Mouse (Mus musculus): ENCODE data around the gene Nuak2. TPM values are rescaled to one million over a fixed set of nuclear protein-coding genes. Genes with fewer than 3 reads are reported as not detected.

Nuak2 gene
- polyA plus RNA-seq, 1 experiment from 2014 or later = 4.6 TPM

- Histone ChIP-seq H3K4me3 (ENCODE audit: low read length) (no peak overlapping the region), H3K4me2 (ENCODE audit: low read depth, low read length) (no peak overlapping the region), H3K27me3 (replicated peaks; ENCODE audit: control insufficient read depth, insufficient read depth, low read length) (peaks cover 3% of the 10 kb centered on the region; the same call in 1 of the 2 replicates), H3K27ac (ENCODE audit: low read length) (no peak overlapping the region), H3K4me1 (ENCODE audit: control insufficient read depth, insufficient read depth, low read length) (no peaks in the 10 kb centered on the region), H3K36me3 (ENCODE audit: control insufficient read depth, insufficient read depth, low read length) (no peaks in the 10 kb centered on the region), H3K9ac (ENCODE audit: low read depth, low read length) (no peak overlapping the region), H3K9me3 (ENCODE audit: control insufficient read depth, low read length) (no peaks in the 10 kb centered on the region)
- no peak for ATAC-seq
- 12% methylated on average over 4 of the region's 4 CpGs for WGBS
Measured at GRCm38 (mm10) chr1:132306808-132307207, 9.1 kb upstream of the Nuak2 start.

- H3K27ac ChIP-seq (ENCODE audit: low read length) = no peak overlapping the region
- no peak overlapping the region for H3K9ac ChIP-seq (ENCODE audit: low read depth, low read length)
- H3K4me1 ChIP-seq (ENCODE audit: control insufficient read depth, insufficient read depth, low read length) = no peaks in the 10 kb centered on the region
- ATAC-seq = no peak
- 83% methylated on average over 6 of the region's 6 CpGs for WGBS
- H3K9me3 ChIP-seq (ENCODE audit: control insufficient read depth, low read length) = no peaks in the 10 kb centered on the region
- H3K4me3 ChIP-seq (ENCODE audit: low read length) = no peak overlapping the region
- H3K36me3 ChIP-seq (ENCODE audit: control insufficient read depth, insufficient read depth, low read length) = no peaks in the 10 kb centered on the region
- H3K27me3 ChIP-seq (replicated peaks; ENCODE audit: control insufficient read depth, insufficient read depth, low read length) = 0 out of 2 replicates have a peak, but pooled peaks cover 3% of the 10 kb centered on the region
- no peak overlapping the region for H3K4me2 ChIP-seq (ENCODE audit: low read depth, low read length)
Measured at GRCm38 (mm10) chr1:132307962-132308361, 8.0 kb upstream of the Nuak2 start.

- Histone ChIP-seq H3K27ac (ENCODE audit: low read length) (no peak overlapping the region), H3K4me2 (ENCODE audit: low read depth, low read length) (no peak overlapping the region), H3K9me3 (ENCODE audit: control insufficient read depth, low read length) (no peaks in the 10 kb centered on the region), H3K9ac (ENCODE audit: low read depth, low read length) (no peak overlapping the region), H3K4me3 (ENCODE audit: low read length) (no peak overlapping the region), H3K27me3 (replicated peaks; ENCODE audit: control insufficient read depth, insufficient read depth, low read length) (0 out of 2 replicates have a peak, but pooled peaks cover 1% of the 10 kb centered on the region), H3K36me3 (ENCODE audit: control insufficient read depth, insufficient read depth, low read length) (no peaks in the 10 kb centered on the region), H3K4me1 (ENCODE audit: control insufficient read depth, insufficient read depth, low read length) (no peaks in the 10 kb centered on the region)
- 79% methylated on average over 7 of the region's 7 CpGs for WGBS
- no peak for ATAC-seq
Measured at GRCm38 (mm10) chr1:132308674-132309073, 7.3 kb upstream of the Nuak2 start.

- Histone ChIP-seq H3K4me1 (ENCODE audit: control insufficient read depth, insufficient read depth, low read length) (peaks cover 5% of the 10 kb centered on the region; the same call in 1 of the 2 replicates), H3K27me3 (replicated peaks; ENCODE audit: control insufficient read depth, insufficient read depth, low read length) (0 out of 2 replicates have a peak, but pooled peaks cover 7% of the 10 kb centered on the region), H3K36me3 (ENCODE audit: control insufficient read depth, insufficient read depth, low read length) (no peaks in the 10 kb centered on the region), H3K9ac (ENCODE audit: low read depth, low read length) (no peak overlapping the region), H3K4me3 (ENCODE audit: low read length) (no peak overlapping the region), H3K4me2 (ENCODE audit: low read depth, low read length) (no peak overlapping the region), H3K27ac (ENCODE audit: low read length) (no peak overlapping the region), H3K9me3 (ENCODE audit: control insufficient read depth, low read length) (no peaks in the 10 kb centered on the region)
- no peak for ATAC-seq
- WGBS = 58% methylated on average over 7 of the region's 7 CpGs
Measured at GRCm38 (mm10) chr1:132310754-132311153, 5.2 kb upstream of the Nuak2 start.

- no peak for ATAC-seq
Measured at GRCm38 (mm10) chr1:132311174-132311859, 4.6 kb upstream of the Nuak2 start.

GRCm38 (mm10) chr1:132312043-132312442 lies 3.9 kb upstream of the Nuak2 start:
- H3K4me2 ChIP-seq (ENCODE audit: low read depth, low read length) = no peak overlapping the region
- 49% methylated on average over 2 of the region's 2 CpGs for WGBS
- H3K4me1 ChIP-seq (ENCODE audit: control insufficient read depth, insufficient read depth, low read length) = peaks cover 7% of the 10 kb centered on the region
- 0 out of 2 replicates have a peak, but pooled peaks cover 7% of the 10 kb centered on the region for H3K27me3 ChIP-seq (replicated peaks; ENCODE audit: control insufficient read depth, insufficient read depth, low read length)
- H3K4me3 ChIP-seq (ENCODE audit: low read length) = no peak overlapping the region
- no peaks in the 10 kb centered on the region for H3K9me3 ChIP-seq (ENCODE audit: control insufficient read depth, low read length)
- H3K27ac ChIP-seq (ENCODE audit: low read length) = no peak overlapping the region
- ATAC-seq = no peak
- H3K36me3 ChIP-seq (ENCODE audit: control insufficient read depth, insufficient read depth, low read length) = no peaks in the 10 kb centered on the region
- H3K9ac ChIP-seq (ENCODE audit: low read depth, low read length) = no peak overlapping the region

More at GRCm38 (mm10) chr1:132311174-132311859, 4.6 kb upstream of the Nuak2 start:
- Histone ChIP-seq H3K4me1 (ENCODE audit: control insufficient read depth, insufficient read depth, low read length) (peaks cover 5% of the 10 kb centered on the region; the same call in 1 of the 2 replicates), H3K4me3 (ENCODE audit: low read length) (no peak overlapping the region), H3K27me3 (replicated peaks; ENCODE audit: control insufficient read depth, insufficient read depth, low read length) (0 out of 2 replicates have a peak, but pooled peaks cover 7% of the 10 kb centered on the region), H3K9me3 (ENCODE audit: control insufficient read depth, low read length) (no peaks in the 10 kb centered on the region), H3K4me2 (ENCODE audit: low read depth, low read length) (no peak overlapping the region), H3K36me3 (ENCODE audit: control insufficient read depth, insufficient read depth, low read length) (no peaks in the 10 kb centered on the region), H3K9ac (ENCODE audit: low read depth, low read length) (no peak overlapping the region), H3K27ac (ENCODE audit: low read length) (no peak overlapping the region)
- WGBS = 67% methylated on average over 10 of the region's 10 CpGs

GRCm38 (mm10) chr1:132312703-132313102 lies 3.2 kb upstream of the Nuak2 start:
- no peak overlapping the region for H3K27ac ChIP-seq (ENCODE audit: low read length)
- no peak for ATAC-seq
- 53% methylated on average over 3 of the region's 3 CpGs for WGBS

GRCm38 (mm10) chr1:132316625-132316994 lies 684 bp downstream of the Nuak2 start:
- Histone ChIP-seq H3K27ac (ENCODE audit: low read length) (0 out of 2 replicates have a peak overlapping the region, but pooled peaks have one; percentile 15), H3K9me3 (ENCODE audit: control insufficient read depth, low read length) (no peaks in the 10 kb centered on the region), H3K4me1 (ENCODE audit: control insufficient read depth, insufficient read depth, low read length) (peaks cover 40% of the 10 kb centered on the region), H3K27me3 (replicated peaks; ENCODE audit: control insufficient read depth, insufficient read depth, low read length) (0 out of 2 replicates have a peak, but pooled peaks cover 7% of the 10 kb centered on the region), H3K9ac (ENCODE audit: low read depth, low read length) (peak overlapping the region; percentile 72), H3K4me2 (ENCODE audit: low read depth, low read length) (peak overlapping the region; percentile 95), H3K4me3 (ENCODE audit: low read length) (peak overlapping the region; percentile 63), H3K36me3 (ENCODE audit: control insufficient read depth, insufficient read depth, low read length) (no peaks in the 10 kb centered on the region)
- ATAC-seq = no peak
- 32% methylated on average over 7 of the region's 7 CpGs for WGBS

More at GRCm38 (mm10) chr1:132312703-132313102, 3.2 kb upstream of the Nuak2 start:
- Histone ChIP-seq H3K4me1 (ENCODE audit: control insufficient read depth, insufficient read depth, low read length) (peaks cover 13% of the 10 kb centered on the region), H3K4me2 (ENCODE audit: low read depth, low read length) (no peak overlapping the region), H3K36me3 (ENCODE audit: control insufficient read depth, insufficient read depth, low read length) (no peaks in the 10 kb centered on the region), H3K4me3 (ENCODE audit: low read length) (no peak overlapping the region), H3K27me3 (replicated peaks; ENCODE audit: control insufficient read depth, insufficient read depth, low read length) (0 out of 2 replicates have a peak, but pooled peaks cover 7% of the 10 kb centered on the region), H3K9me3 (ENCODE audit: control insufficient read depth, low read length) (no peaks in the 10 kb centered on the region), H3K9ac (ENCODE audit: low read depth, low read length) (no peak overlapping the region)

- peak overlapping the region; percentile 1; the same call in 1 of the 2 replicates for H3K9ac ChIP-seq (ENCODE audit: low read depth, low read length)
- WGBS = 70% methylated on average over 4 of the region's 4 CpGs
- H3K4me1 ChIP-seq (ENCODE audit: control insufficient read depth, insufficient read depth, low read length) = peaks cover 48% of the 10 kb centered on the region
- H3K27me3 ChIP-seq (replicated peaks; ENCODE audit: control insufficient read depth, insufficient read depth, low read length) = 0 out of 2 replicates have a peak, but pooled peaks cover 7% of the 10 kb centered on the region
- H3K4me2 ChIP-seq (ENCODE audit: low read depth, low read length) = peak overlapping the region; percentile 95
- ATAC-seq = no peak
- H3K36me3 ChIP-seq (ENCODE audit: control insufficient read depth, insufficient read depth, low read length) = no peaks in the 10 kb centered on the region
- peak overlapping the region; percentile 52 for H3K27ac ChIP-seq (ENCODE audit: low read length)
- H3K4me3 ChIP-seq (ENCODE audit: low read length) = peak overlapping the region; percentile 63
- H3K9me3 ChIP-seq (ENCODE audit: control insufficient read depth, low read length) = no peaks in the 10 kb centered on the region
Measured at GRCm38 (mm10) chr1:132317413-132317812, 1.5 kb downstream of the Nuak2 start.
